ENCODE assay signal across 1 mouse cellular context in genomic region chr8:72583056-72583771, GRCm38 (mm10).
TF ChIP-seq lines count a peak whose summit lies in the region.

No protein-coding gene starts in this region.

TF ChIP-seq in CH12.LX, 34 proteins besides CTCF, POLR2A, EP300 and RAD21 (continued from another document):
- TF ChIP-seq MAZ (IDR thresholded peaks at IDR 0.05; ENCODE audit: low read depth, low read length) (peak; percentile 62; the same call in 1 of the 2 replicates), MEF2A (IDR thresholded peaks at IDR 0.05; ENCODE audit: borderline replicate concordance, low read depth, low read length) (peak; percentile 83), ZMIZ1 (IDR thresholded peaks at IDR 0.05; ENCODE audit: low read depth, low read length) (peak; percentile 43; the same call in 1 of the 2 replicates), KAT2A (IDR thresholded peaks at IDR 0.05; ENCODE audit: insufficient replicate concordance, low read length) (no peak), ELF1 (IDR thresholded peaks at IDR 0.05; ENCODE audit: low read depth, low read length) (peak; percentile 82), TBP (conservative IDR thresholded peaks at IDR 0.05; ENCODE audit: low read depth, low read length) (0 out of 2 replicates have a peak, but pooled peaks have one; percentile 62), TCF12 (IDR thresholded peaks at IDR 0.05; ENCODE audit: low read depth, low read length) (peak; percentile 37; the same call in 1 of the 2 replicates), ZNF384 (IDR thresholded peaks at IDR 0.05; ENCODE audit: low read depth, low read length) (no peak), MAX (IDR thresholded peaks at IDR 0.05; ENCODE audit: low read length) (peak; percentile 18; the same call in 1 of the 2 replicates), MYC (IDR thresholded peaks at IDR 0.05; ENCODE audit: low read depth, low read length) (0 out of 2 replicates have a peak, but pooled peaks have one; percentile 18), CHD2 (IDR thresholded peaks at IDR 0.05; ENCODE audit: low read length) (peak; percentile 66), SMC3 (IDR thresholded peaks at IDR 0.05; ENCODE audit: low read depth, low read length) (peak; percentile 5; the same call in 1 of the 2 replicates), JUND (conservative IDR thresholded peaks at IDR 0.05; ENCODE audit: low read depth, low read length) (no peak), MAFK (IDR thresholded peaks at IDR 0.05; ENCODE audit: insufficient replicate concordance, low read length) (no peak)
